Mouse (Mus musculus) adrenal gland, postnatal 4 days (tissue): ENCODE results near the gene Sash1. TPM values are rescaled to one million over a fixed set of nuclear protein-coding genes. Genes with fewer than 3 reads are reported as not detected.

ENCODE experiments used
- DNase-seq, 2 experiments: peaks; one replicate each; pipeline ENCODE4 v3.0.0; 2021 to 2022; ENCODE audit warnings: low spot score in 2 of 2, mixed read lengths in 2 of 2
- total RNA-seq, 2 experiments: library from RNA; stranded (reverse); gene quantifications; 2 replicates each; pipeline ENCODE4 v1.2.3; 2021

Gene Sash1
- total RNA-seq, 2 experiments from 2014 or later, result 71.2 to 74.2 TPM

- DNase-seq, result no peak
These were observed 28.9 kb downstream of the Sash1 start for GRCm38 (mm10) chr10:8856942-8857341.

GRCm38 (mm10) chr10:8853326-8853725 lies 32.5 kb downstream of the Sash1 start:
- no peak for DNase-seq

GRCm38 (mm10) chr10:8851625-8852024 lies 34.2 kb downstream of the Sash1 start:
- DNase-seq, result no peak

GRCm38 (mm10) chr10:8847974-8848373 lies 37.9 kb downstream of the Sash1 start:
- no peak for DNase-seq

GRCm38 (mm10) chr10:8846258-8846657 lies 39.6 kb downstream of the Sash1 start:
- DNase-seq, result no peak

- no peak for DNase-seq
These were observed 40.6 kb downstream of the Sash1 start for GRCm38 (mm10) chr10:8845230-8845770.

GRCm38 (mm10) chr10:8839956-8840355 lies 45.9 kb downstream of the Sash1 start:
- DNase-seq, result no peak

GRCm38 (mm10) chr10:8833816-8834464 lies 51.9 kb downstream of the Sash1 start:
- DNase-seq, result no peak

- DNase-seq, result no peak
These were observed 59.6 kb downstream of the Sash1 start for GRCm38 (mm10) chr10:8826303-8826702.

GRCm38 (mm10) chr10:8825874-8826273 lies 60.0 kb downstream of the Sash1 start:
- DNase-seq, result no peak

GRCm38 (mm10) chr10:8818066-8818465 lies 67.8 kb downstream of the Sash1 start:
- DNase-seq, result no peak

- DNase-seq, result no peak
These were observed 71.8 kb downstream of the Sash1 start for GRCm38 (mm10) chr10:8813984-8814578.

GRCm38 (mm10) chr10:8813259-8813658 lies 72.6 kb downstream of the Sash1 start:
- DNase-seq, result no peak

- no peak for DNase-seq
These were observed 73.1 kb downstream of the Sash1 start for GRCm38 (mm10) chr10:8812807-8813206.

- no peak for DNase-seq
These were observed 74.4 kb downstream of the Sash1 start for GRCm38 (mm10) chr10:8811261-8812039.

GRCm38 (mm10) chr10:8810496-8810895 lies 75.4 kb downstream of the Sash1 start:
- DNase-seq, result no peak

GRCm38 (mm10) chr10:8808383-8808782 lies 77.5 kb downstream of the Sash1 start:
- DNase-seq, result no peak

- no peak for DNase-seq
These were observed 78.3 kb downstream of the Sash1 start for GRCm38 (mm10) chr10:8807581-8807980.

- DNase-seq, result no peak
These were observed 80.5 kb downstream of the Sash1 start for GRCm38 (mm10) chr10:8805402-8805801.

- DNase-seq, result no peak
These were observed 81.6 kb downstream of the Sash1 start for GRCm38 (mm10) chr10:8804292-8804691.

- no peak for DNase-seq
These were observed 84.0 kb downstream of the Sash1 start for GRCm38 (mm10) chr10:8801719-8802347.
